Mouse (Mus musculus) lung, postnatal 36 days (tissue): ENCODE measurements at regions not wholly inside any gene's neighbourhood (a gene's known extent, or its start where the extent isn't known, plus 50 kb on each side); places are given as distances from the start of the nearest gene placed in this dataset.

ENCODE experiments used
- DNase-seq: peaks from one replicate; pipeline ENCODE4 v3.0.0; 2022; ENCODE audit warnings: mixed read lengths

- no peak for DNase-seq
Observed at GRCm38 (mm10) chr10:126815730-126816129, 85.4 kb downstream of the Atp23 start.

DNA sequence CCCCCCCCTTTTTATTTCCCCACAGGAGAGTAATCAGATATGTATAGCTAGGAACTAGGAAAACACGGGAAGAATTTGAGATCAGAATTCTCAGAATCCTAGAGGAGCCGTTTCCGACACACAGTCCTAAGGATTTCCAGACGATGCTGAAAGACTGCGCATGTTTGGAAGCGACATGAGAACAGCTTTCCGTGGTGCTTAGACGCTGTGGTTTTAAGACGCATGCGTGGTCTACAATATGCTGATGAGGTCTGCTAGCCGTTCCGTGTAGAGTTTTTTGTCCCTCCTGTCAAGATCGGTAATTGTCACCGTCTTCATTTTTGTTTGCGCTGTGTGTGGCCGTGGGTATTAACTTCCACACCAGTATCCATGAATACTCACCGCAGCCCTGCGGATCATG lies 86.2 kb downstream of the Atp23 start:
- DNase-seq, result no peak

DNA sequence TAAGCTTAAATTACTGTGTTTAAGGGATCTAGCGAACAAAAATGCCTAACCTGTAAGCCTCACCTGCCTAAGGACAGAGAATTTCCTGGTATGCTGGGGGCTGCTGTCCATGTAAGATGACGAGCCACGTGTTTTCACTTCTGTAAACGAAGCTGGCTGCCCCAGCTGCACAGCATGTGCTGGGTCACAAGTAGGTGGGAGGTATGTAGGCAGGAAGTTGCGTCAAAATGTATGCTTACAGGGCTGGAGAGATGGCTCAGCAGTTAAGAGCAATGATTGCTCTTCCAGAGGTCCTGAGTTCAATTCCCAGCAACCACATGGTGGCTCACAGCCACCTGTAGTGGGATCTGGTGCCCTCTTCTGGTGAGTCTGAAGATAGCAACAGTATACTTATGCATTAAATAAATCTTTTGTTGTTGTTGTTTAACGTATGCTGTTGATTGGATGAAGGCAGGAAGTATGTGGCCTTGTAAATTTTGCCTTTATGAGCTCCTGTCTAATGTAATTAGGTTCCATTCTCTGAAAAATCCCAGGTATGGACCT lies 88.0 kb downstream of the Atp23 start:
- no peak for DNase-seq

GRCm38 (mm10) chr10:126812243-126812755 lies 88.9 kb downstream of the Atp23 start:
- peak; percentile 19 for DNase-seq

DNA sequence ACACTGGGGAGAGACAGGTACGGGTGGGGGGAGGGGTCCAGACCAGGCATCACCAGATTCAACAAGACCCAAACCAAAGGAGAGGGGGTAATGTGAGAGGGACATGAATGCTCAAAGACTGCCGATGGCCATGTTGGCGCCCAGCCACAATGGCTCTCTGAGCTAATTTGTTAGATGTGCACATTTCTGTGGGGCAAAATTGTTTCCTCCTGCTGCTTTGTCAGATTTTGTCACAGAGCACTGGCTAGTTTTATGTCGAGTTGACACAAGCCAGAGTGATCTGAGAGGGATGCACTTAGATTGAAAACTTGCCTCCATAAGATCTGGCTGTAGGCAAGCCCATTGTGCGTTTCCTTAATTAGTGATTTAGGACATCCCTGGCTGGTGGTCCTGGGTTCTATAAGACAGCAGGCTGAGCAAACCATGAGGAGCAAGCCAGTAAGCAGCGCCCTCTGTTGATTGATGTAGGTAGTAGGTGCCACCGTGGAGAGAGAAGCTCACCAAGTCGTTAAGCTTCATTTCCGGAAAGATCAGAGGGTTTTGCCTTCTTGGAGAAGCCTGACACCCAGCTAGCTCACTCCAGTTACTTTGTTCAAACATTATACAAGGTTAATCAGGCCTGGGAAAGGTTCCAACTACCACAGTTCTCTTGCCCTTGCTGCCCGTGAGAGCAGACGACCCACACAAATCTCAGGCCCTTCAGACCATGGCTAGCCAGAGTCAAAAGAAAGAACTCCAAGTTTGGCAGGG lies 90.6 kb downstream of the Atp23 start:
- DNase-seq, result no peak

DNA sequence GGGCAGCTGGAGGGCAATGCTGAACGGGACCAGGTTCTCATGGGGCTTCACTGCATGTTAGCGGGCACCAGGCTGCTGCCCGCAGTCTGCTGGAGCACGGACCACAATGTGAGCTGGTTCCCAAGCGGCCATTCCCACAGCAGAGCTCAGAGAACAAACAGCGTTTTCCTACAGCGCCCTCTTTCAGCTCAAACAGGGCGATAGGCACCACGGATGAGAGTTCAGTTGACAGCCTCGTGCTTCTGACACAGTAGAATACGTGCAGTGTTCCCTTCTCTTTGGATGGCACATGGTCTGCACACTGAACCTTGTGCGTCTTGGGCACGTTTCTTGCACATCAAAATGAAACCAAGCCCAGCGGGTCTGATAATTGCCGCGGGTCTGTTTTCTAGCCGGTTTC lies 91.6 kb downstream of the Atp23 start:
- peak; percentile 8 for DNase-seq

DNA sequence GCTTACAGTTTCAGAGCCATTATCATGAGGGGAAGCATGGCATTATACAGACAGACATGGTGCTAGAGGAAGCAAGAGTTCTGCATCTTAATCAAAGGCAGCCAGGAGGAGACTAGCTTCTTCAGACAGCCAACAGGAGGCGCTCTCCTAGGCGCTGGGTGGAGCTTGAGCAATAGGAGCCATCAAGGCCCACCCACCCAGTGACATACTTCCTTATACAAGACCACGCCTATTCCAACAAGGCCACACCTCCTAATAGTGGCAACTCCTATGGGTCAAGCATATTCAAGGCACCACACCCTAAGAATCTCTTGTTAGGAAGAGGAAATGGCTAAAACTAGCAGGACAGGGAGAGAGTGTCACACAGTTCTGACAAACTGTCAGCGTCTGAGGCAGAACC lies 94.3 kb downstream of the Atp23 start:
- DNase-seq, result no peak

DNA sequence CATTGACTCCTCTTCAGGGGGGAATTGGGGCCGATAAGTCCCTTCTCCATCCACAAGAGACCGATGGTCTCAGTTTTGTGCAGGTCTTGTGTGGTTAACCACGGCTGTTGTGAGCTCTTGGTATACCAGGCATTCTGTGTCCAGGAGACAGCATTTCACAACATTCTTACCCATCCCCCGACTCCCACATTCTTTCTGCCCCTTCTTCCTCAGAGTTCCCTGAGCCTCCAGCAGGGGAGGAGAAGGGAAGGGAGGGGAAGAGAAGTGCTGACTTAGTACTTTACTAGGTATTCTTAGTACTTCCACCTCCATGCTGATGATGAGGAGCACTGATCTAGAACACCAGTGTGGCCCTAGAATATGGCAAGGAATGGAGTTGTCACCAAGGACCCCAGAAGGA lies 98.4 kb downstream of the Atp23 start:
- DNase-seq, result no peak

- DNase-seq, result no peak
Observed at GRCm38 (mm10) chr10:126799393-126799792, 101.8 kb downstream of the Atp23 start.

GRCm38 (mm10) chr10:126793136-126793535 lies 108.0 kb downstream of the Atp23 start:
- DNase-seq, result no peak

- DNase-seq, result no peak
Observed at GRCm38 (mm10) chr10:126792371-126792835, 108.8 kb downstream of the Atp23 start.

GRCm38 (mm10) chr10:126788277-126788676 lies 112.9 kb downstream of the Atp23 start:
- DNase-seq, result no peak

- DNase-seq, result no peak
Observed at GRCm38 (mm10) chr10:126783161-126783560, 118.0 kb downstream of the Atp23 start.

- no peak for DNase-seq
Observed at GRCm38 (mm10) chr10:126776603-126777002, 124.6 kb downstream of the Atp23 start.

DNA sequence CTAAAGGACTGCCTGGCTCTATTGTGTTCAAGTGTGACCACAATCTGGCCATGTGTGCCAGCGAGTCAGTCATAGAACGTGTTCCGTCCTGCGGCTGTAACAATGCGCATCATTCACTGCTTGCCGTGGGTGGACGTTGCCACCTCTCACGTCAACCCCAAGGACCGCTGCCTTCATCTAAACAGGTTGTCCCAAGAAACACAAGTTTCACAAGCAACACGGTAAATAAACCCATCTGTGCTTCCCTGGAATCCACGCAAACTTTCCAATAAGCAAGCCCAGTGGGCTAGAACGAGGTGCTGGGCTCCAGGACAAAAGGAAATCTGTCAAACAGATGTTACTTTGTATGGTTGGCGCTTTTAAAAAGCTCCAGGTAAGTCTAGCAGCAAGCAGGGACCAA lies 125.2 kb downstream of the Atp23 start:
- no peak for DNase-seq

GRCm38 (mm10) chr10:126770446-126771020 lies 130.6 kb downstream of the Atp23 start:
- no peak for DNase-seq

DNA sequence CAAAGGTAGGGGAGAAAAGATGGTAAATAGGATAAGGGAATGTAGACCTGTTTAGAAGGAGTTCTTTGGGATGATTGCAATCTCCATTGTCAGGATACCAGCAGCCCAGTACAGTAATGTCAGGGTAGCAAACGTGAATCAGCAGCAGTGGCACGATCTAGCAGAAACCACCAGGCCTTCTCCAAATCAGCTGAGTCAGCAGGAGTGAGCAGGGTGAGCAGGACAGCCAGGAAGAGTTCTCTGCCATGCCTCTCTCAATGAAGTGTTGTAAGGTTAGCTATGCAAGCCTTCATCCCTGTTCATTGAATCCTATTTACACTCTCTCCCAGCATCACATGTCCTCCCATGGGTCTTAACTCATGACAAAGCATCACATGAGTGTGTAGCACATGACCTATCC lies 135.5 kb downstream of the Atp23 start:
- no peak for DNase-seq

- no peak for DNase-seq
Observed at GRCm38 (mm10) chr10:126764740-126765139, 136.4 kb downstream of the Atp23 start.

DNA sequence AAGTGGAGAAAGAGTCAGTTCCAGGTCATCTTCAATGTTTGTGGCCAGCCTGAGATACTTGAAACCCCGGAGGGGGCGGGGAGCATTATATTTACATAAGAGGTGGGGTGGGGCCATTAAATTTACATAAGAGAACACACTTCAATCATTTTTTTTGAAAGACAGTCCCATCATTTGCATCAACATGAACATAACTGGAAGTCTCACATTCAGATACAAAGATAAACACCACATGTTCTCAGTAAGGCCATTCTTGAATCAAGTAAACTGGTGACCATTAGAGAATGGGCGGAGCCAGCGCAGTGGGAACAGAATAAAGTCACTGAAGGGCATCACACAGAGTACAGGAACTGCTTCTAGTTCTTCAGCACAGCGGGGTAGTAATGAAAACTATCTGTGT lies 137.2 kb downstream of the Atp23 start:
- no peak for DNase-seq

- DNase-seq, result no peak
Observed at GRCm38 (mm10) chr10:126758682-126759081, 142.5 kb downstream of the Atp23 start.

- DNase-seq, result no peak
Observed at GRCm38 (mm10) chr10:126753201-126753600, 148.0 kb downstream of the Atp23 start.

DNA sequence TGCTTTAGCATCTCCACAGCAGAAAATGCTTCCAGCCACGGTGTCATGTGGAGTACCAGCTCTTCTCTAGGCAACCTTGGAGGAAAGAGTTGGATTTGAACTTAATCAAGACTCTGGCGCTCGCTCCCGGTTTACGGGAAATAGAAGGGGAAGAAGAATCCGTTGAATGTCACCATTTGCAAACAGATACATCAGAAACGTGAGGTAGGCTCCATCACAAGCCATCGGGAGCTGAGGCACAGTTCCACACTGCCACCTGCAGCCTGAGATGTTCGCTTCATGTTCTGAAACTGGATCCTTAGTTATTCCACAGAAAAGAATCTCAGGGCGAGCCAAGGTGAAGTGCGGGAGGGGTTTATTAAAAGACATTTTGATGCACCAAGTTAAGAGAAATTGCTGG lies 148.5 kb downstream of the Atp23 start:
- no peak for DNase-seq

DNA sequence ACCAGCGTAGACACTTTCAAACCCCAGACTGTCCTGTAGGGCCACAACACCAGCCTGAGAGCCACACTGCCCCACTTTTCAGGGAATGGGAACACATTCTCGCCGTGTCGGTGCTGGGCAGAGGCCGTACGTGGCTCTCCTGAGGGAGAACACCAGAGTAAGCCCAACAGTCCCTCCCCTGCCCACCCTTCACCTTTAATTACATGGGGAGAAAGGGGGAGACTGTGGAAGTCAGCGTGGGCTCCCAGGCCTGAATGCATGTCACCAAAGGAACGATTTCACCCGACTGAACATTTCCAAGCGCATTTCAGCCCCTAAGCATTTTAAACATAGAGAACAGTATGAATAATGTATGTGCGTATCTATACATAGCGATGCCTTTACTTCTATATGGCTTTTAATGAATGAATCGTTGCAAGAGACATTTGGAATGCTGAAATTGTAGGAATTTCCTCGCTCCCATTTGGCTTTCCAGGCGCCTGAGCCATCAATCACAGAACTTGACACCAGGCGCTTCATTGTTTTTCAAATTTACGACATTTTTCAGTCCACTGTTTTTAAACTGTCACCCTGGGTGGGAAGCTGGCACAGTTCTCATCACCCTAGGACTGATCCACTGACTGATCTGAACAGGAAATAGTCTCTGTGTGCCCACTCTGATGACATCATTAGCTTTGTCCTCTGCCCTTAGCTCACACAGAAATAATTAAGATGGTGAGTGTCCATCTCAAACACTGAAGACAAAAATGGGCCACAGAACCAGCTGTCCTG lies 152.3 kb downstream of the Atp23 start:
- DNase-seq, result no peak
